Mouse (Mus musculus): ENCODE data around the gene Snx29. TPM values are rescaled to one million over a fixed set of nuclear protein-coding genes. Genes with fewer than 3 reads are reported as not detected.

Snx29 gene
- polyA plus RNA-seq, 1 experiment from 2014 or later: 8.2 TPM

- Histone ChIP-seq H3K4me2 (ENCODE audit: low read depth, low read length) (no peak overlapping the region), H3K27me3 (ENCODE audit: control insufficient read depth, insufficient read depth, low read length) (no peaks in the 10 kb centered on the region), H3K9me3 (replicated peaks; ENCODE audit: control insufficient read depth, low read length) (no peaks in the 10 kb centered on the region), H3K4me1 (ENCODE audit: control insufficient read depth, insufficient read depth, low read length) (no peaks in the 10 kb centered on the region), H3K36me3 (ENCODE audit: control insufficient read depth, insufficient read depth) (no peaks in the 10 kb centered on the region), H3K27ac (ENCODE audit: low read length) (no peak overlapping the region), H3K4me3 (ENCODE audit: low read length) (no peak overlapping the region), H3K9ac (ENCODE audit: low read length) (no peak overlapping the region)
- no peak for ATAC-seq (replicated peaks; ENCODE audit: extremely low read depth, insufficient read depth, low FRiP score)
- WGBS: 68% methylated on average over 2 of the region's 2 CpGs
Measured at GRCm38 (mm10) chr16:11624121-11624520, 301.4 kb downstream of the Snx29 start.

- Histone ChIP-seq H3K27ac (ENCODE audit: low read length) (no peak overlapping the region), H3K4me1 (ENCODE audit: control insufficient read depth, insufficient read depth, low read length) (peaks cover 8% of the 10 kb centered on the region; the same call in 1 of the 2 replicates), H3K9me3 (replicated peaks; ENCODE audit: control insufficient read depth, low read length) (no peaks in the 10 kb centered on the region), H3K36me3 (ENCODE audit: control insufficient read depth, insufficient read depth) (no peaks in the 10 kb centered on the region), H3K4me2 (ENCODE audit: low read depth, low read length) (no peak overlapping the region), H3K4me3 (ENCODE audit: low read length) (no peak overlapping the region), H3K9ac (ENCODE audit: low read length) (no peak overlapping the region), H3K27me3 (ENCODE audit: control insufficient read depth, insufficient read depth, low read length) (no peaks in the 10 kb centered on the region)
- no peak for ATAC-seq (replicated peaks; ENCODE audit: extremely low read depth, insufficient read depth, low FRiP score)
- WGBS: 81% methylated on average over 1 of the region's 1 CpGs
Measured at GRCm38 (mm10) chr16:11626004-11626481, 303.3 kb downstream of the Snx29 start.

GRCm38 (mm10) chr16:11626616-11627015, 303.9 kb downstream of the Snx29 start:
- no peaks in the 10 kb centered on the region for H3K36me3 ChIP-seq (ENCODE audit: control insufficient read depth, insufficient read depth)
- H3K4me2 ChIP-seq (ENCODE audit: low read depth, low read length): no peak overlapping the region
- H3K9ac ChIP-seq (ENCODE audit: low read length): no peak overlapping the region
- H3K4me3 ChIP-seq (ENCODE audit: low read length): no peak overlapping the region
- no peaks in the 10 kb centered on the region for H3K27me3 ChIP-seq (ENCODE audit: control insufficient read depth, insufficient read depth, low read length)
- H3K9me3 ChIP-seq (replicated peaks; ENCODE audit: control insufficient read depth, low read length): no peaks in the 10 kb centered on the region
- no peak for ATAC-seq (replicated peaks; ENCODE audit: extremely low read depth, insufficient read depth, low FRiP score)
- 85% methylated on average over 2 of the region's 2 CpGs for WGBS
- H3K27ac ChIP-seq (ENCODE audit: low read length): no peak overlapping the region
- peaks cover 8% of the 10 kb centered on the region; the same call in 1 of the 2 replicates for H3K4me1 ChIP-seq (ENCODE audit: control insufficient read depth, insufficient read depth, low read length)

GRCm38 (mm10) chr16:11627866-11628638, 305.3 kb downstream of the Snx29 start:
- Histone ChIP-seq H3K4me2 (ENCODE audit: low read depth, low read length) (no peak overlapping the region), H3K27me3 (ENCODE audit: control insufficient read depth, insufficient read depth, low read length) (no peaks in the 10 kb centered on the region), H3K36me3 (ENCODE audit: control insufficient read depth, insufficient read depth) (no peaks in the 10 kb centered on the region), H3K4me3 (ENCODE audit: low read length) (no peak overlapping the region), H3K9me3 (replicated peaks; ENCODE audit: control insufficient read depth, low read length) (no peaks in the 10 kb centered on the region), H3K9ac (ENCODE audit: low read length) (no peak overlapping the region), H3K4me1 (ENCODE audit: control insufficient read depth, insufficient read depth, low read length) (peaks cover 8% of the 10 kb centered on the region; the same call in 1 of the 2 replicates), H3K27ac (ENCODE audit: low read length) (no peak overlapping the region)
- 77% methylated on average over 9 of the region's 9 CpGs for WGBS
- no peak for ATAC-seq (replicated peaks; ENCODE audit: extremely low read depth, insufficient read depth, low FRiP score)

GRCm38 (mm10) chr16:11629704-11630103, 307.0 kb downstream of the Snx29 start:
- ATAC-seq (replicated peaks; ENCODE audit: extremely low read depth, insufficient read depth, low FRiP score): no peak
- H3K9ac ChIP-seq (ENCODE audit: low read length): no peak overlapping the region

GRCm38 (mm10) chr16:11630489-11630888, 307.8 kb downstream of the Snx29 start:
- H3K9me3 ChIP-seq (replicated peaks; ENCODE audit: control insufficient read depth, low read length): no peaks in the 10 kb centered on the region
- peaks cover 8% of the 10 kb centered on the region; the same call in 1 of the 2 replicates for H3K4me1 ChIP-seq (ENCODE audit: control insufficient read depth, insufficient read depth, low read length)
- no peak for ATAC-seq (replicated peaks; ENCODE audit: extremely low read depth, insufficient read depth, low FRiP score)
- no peak overlapping the region for H3K9ac ChIP-seq (ENCODE audit: low read length)
- WGBS: 26% methylated on average over 5 of the region's 5 CpGs
- H3K4me3 ChIP-seq (ENCODE audit: low read length): no peak overlapping the region
- no peak overlapping the region for H3K4me2 ChIP-seq (ENCODE audit: low read depth, low read length)
- H3K27ac ChIP-seq (ENCODE audit: low read length): no peak overlapping the region
- H3K36me3 ChIP-seq (ENCODE audit: control insufficient read depth, insufficient read depth): no peaks in the 10 kb centered on the region
- H3K27me3 ChIP-seq (ENCODE audit: control insufficient read depth, insufficient read depth, low read length): no peaks in the 10 kb centered on the region

More at GRCm38 (mm10) chr16:11629704-11630103, 307.0 kb downstream of the Snx29 start:
- no peaks in the 10 kb centered on the region for H3K36me3 ChIP-seq (ENCODE audit: control insufficient read depth, insufficient read depth)
- peaks cover 8% of the 10 kb centered on the region; the same call in 1 of the 2 replicates for H3K4me1 ChIP-seq (ENCODE audit: control insufficient read depth, insufficient read depth, low read length)
- H3K9me3 ChIP-seq (replicated peaks; ENCODE audit: control insufficient read depth, low read length): no peaks in the 10 kb centered on the region
- no peak overlapping the region for H3K27ac ChIP-seq (ENCODE audit: low read length)
- 87% methylated on average over 7 of the region's 7 CpGs for WGBS
- no peaks in the 10 kb centered on the region for H3K27me3 ChIP-seq (ENCODE audit: control insufficient read depth, insufficient read depth, low read length)
- no peak overlapping the region for H3K4me2 ChIP-seq (ENCODE audit: low read depth, low read length)
- no peak overlapping the region for H3K4me3 ChIP-seq (ENCODE audit: low read length)

GRCm38 (mm10) chr16:11632205-11632747, 309.6 kb downstream of the Snx29 start:
- no peak for ATAC-seq (replicated peaks; ENCODE audit: extremely low read depth, insufficient read depth, low FRiP score)
- Histone ChIP-seq H3K4me1 (ENCODE audit: control insufficient read depth, insufficient read depth, low read length) (peaks cover 15% of the 10 kb centered on the region; the same call in 1 of the 2 replicates), H3K9me3 (replicated peaks; ENCODE audit: control insufficient read depth, low read length) (no peaks in the 10 kb centered on the region), H3K4me3 (ENCODE audit: low read length) (no peak overlapping the region), H3K27me3 (ENCODE audit: control insufficient read depth, insufficient read depth, low read length) (no peaks in the 10 kb centered on the region), H3K9ac (ENCODE audit: low read length) (no peak overlapping the region), H3K36me3 (ENCODE audit: control insufficient read depth, insufficient read depth) (no peaks in the 10 kb centered on the region), H3K4me2 (ENCODE audit: low read depth, low read length) (no peak overlapping the region), H3K27ac (ENCODE audit: low read length) (no peak overlapping the region)
- WGBS: 45% methylated on average over 2 of the region's 2 CpGs

- H3K4me3 ChIP-seq (ENCODE audit: low read length): no peak overlapping the region
- no peaks in the 10 kb centered on the region for H3K27me3 ChIP-seq (ENCODE audit: control insufficient read depth, insufficient read depth, low read length)
- H3K36me3 ChIP-seq (ENCODE audit: control insufficient read depth, insufficient read depth): no peaks in the 10 kb centered on the region
- WGBS: 67% methylated on average over 7 of the region's 7 CpGs
- ATAC-seq (replicated peaks; ENCODE audit: extremely low read depth, insufficient read depth, low FRiP score): no peak
- H3K4me2 ChIP-seq (ENCODE audit: low read depth, low read length): no peak overlapping the region
- no peak overlapping the region for H3K9ac ChIP-seq (ENCODE audit: low read length)
- H3K9me3 ChIP-seq (replicated peaks; ENCODE audit: control insufficient read depth, low read length): no peaks in the 10 kb centered on the region
- no peak overlapping the region for H3K27ac ChIP-seq (ENCODE audit: low read length)
- peaks cover 7% of the 10 kb centered on the region; the same call in 1 of the 2 replicates for H3K4me1 ChIP-seq (ENCODE audit: control insufficient read depth, insufficient read depth, low read length)
Measured at GRCm38 (mm10) chr16:11636196-11636733, 313.6 kb downstream of the Snx29 start.

- no peaks in the 10 kb centered on the region for H3K27me3 ChIP-seq (ENCODE audit: control insufficient read depth, insufficient read depth, low read length)
- no peak overlapping the region for H3K9ac ChIP-seq (ENCODE audit: low read length)
- no peaks in the 10 kb centered on the region for H3K36me3 ChIP-seq (ENCODE audit: control insufficient read depth, insufficient read depth)
- no peak overlapping the region for H3K27ac ChIP-seq (ENCODE audit: low read length)
- 4% methylated on average over 3 of the region's 3 CpGs for WGBS
- H3K4me1 ChIP-seq (ENCODE audit: control insufficient read depth, insufficient read depth, low read length): peaks cover 7% of the 10 kb centered on the region; the same call in 1 of the 2 replicates
- ATAC-seq (replicated peaks; ENCODE audit: extremely low read depth, insufficient read depth, low FRiP score): no peak
- H3K4me2 ChIP-seq (ENCODE audit: low read depth, low read length): no peak overlapping the region
- H3K4me3 ChIP-seq (ENCODE audit: low read length): no peak overlapping the region
- no peaks in the 10 kb centered on the region for H3K9me3 ChIP-seq (replicated peaks; ENCODE audit: control insufficient read depth, low read length)
Measured at GRCm38 (mm10) chr16:11636902-11637301, 314.2 kb downstream of the Snx29 start.
